Mouse (Mus musculus) kidney, adult 2 months (tissue): ENCODE results near the gene Slc7a6. TPM values are rescaled to one million over a fixed set of nuclear protein-coding genes. Genes with fewer than 3 reads are reported as not detected.

Experiments
- DNase-seq: peaks from one replicate; pipeline ENCODE4 v3.0.0; 2021
- H3K27ac ChIP-seq: fragments of 200-500 bp; 2 replicates; pipeline ENCODE4 v1.5.1; 2012; ENCODE audit warnings: low read depth, low read length, control low read depth, inconsistent platforms; ENCODE audit not compliant: insufficient read depth
- H3K27me3 ChIP-seq: fragments of 200-500 bp; replicated peaks from 2 replicates; pipeline ENCODE4 v1.6.1; 2012; ENCODE audit warnings: mild to moderate bottlenecking, moderate library complexity, low read length, inconsistent platforms; ENCODE audit not compliant: control insufficient read depth, insufficient read depth
- H3K36me3 ChIP-seq: fragments of 200-500 bp; 2 replicates; pipeline ENCODE4 v1.6.1; 2012; ENCODE audit warnings: mild to moderate bottlenecking, moderate library complexity, low read length, inconsistent platforms; ENCODE audit not compliant: control insufficient read depth, insufficient read depth
- H3K4me1 ChIP-seq: fragments of 200-500 bp; 2 replicates; pipeline ENCODE4 v1.6.1; 2011; ENCODE audit warnings: low read length; ENCODE audit not compliant: control insufficient read depth, insufficient read depth
- H3K4me3 ChIP-seq: fragments of 200-500 bp; 2 replicates; pipeline ENCODE4 v1.5.1; 2011; ENCODE audit warnings: mild to moderate bottlenecking, low read depth, low read length, control low read depth; ENCODE audit not compliant: insufficient read depth
- CTCF ChIP-seq: fragments of 200-500 bp; conservative IDR thresholded peaks from 2 replicates; pipeline ENCODE4 v1.5.1; 2011; ENCODE audit warnings: low read depth, mild to moderate bottlenecking, control low read depth, low read length, moderate library complexity, mixed read lengths; ENCODE audit not compliant: insufficient read depth, insufficient read length
- POLR2A ChIP-seq: fragments of 200-500 bp; IDR thresholded peaks from one replicate; pipeline ENCODE4 v1.6.1; 2011; ENCODE audit warnings: low read depth, low read length, control low read depth
- WGBS: fragments of 180-500 bp; shearing (Covaris S2); methylation state at CpG from one replicate; pipeline ENCODE4 v1.1.7; 2018; 5-methylcytosine and 5-hydroxymethylcytosine counted together
- polyA plus RNA-seq: library from polyadenylated mRNA; depleted of rRNA; stranded (reverse); fragments of >200 nt; gene quantifications from 2 replicates; pipeline ENCODE4 v1.2.3, GENCODE M21; 2012; rRNA removed

The Slc7a6 gene
- polyA plus RNA-seq, 1 experiment, result 9.8 TPM

GRCm38 (mm10) chr8:106234567-106235261 is 66.1 kb downstream of the Slc7a6 start:
- DNase-seq, result no peak
- Histone ChIP-seq H3K4me1 (peaks cover 4% of the 10 kb centered on the region), H3K4me3 (no peak overlapping the region), H3K36me3 (no peaks in the 10 kb centered on the region; the same call in 1 of the 2 replicates), H3K27me3 (no peaks in the 10 kb centered on the region), H3K27ac (no peak overlapping the region)
- no peak for TF ChIP-seq POLR2A
- WGBS, result 85% methylated on average over 17 of the region's 17 CpGs

- Histone ChIP-seq H3K4me3 (no peak overlapping the region), H3K4me1 (peaks cover 4% of the 10 kb centered on the region), H3K36me3 (no peaks in the 10 kb centered on the region; the same call in 1 of the 2 replicates), H3K27ac (no peak overlapping the region), H3K27me3 (no peaks in the 10 kb centered on the region)
- TF ChIP-seq CTCF (no peak), POLR2A (no peak)
- 52% methylated on average over 5 of the region's 5 CpGs for WGBS
- DNase-seq, result peak; percentile 82
These were observed 68.4 kb downstream of the Slc7a6 start for GRCm38 (mm10) chr8:106237106-106237505.

Other genes starting within 250 kb of the Slc7a6 start
- 1.0 and 1.5 TPM in 2 replicates for gene Ctrl, start 235.0 kb upstream of the Slc7a6 start, polyA plus RNA-seq
- 71.2 and 88.0 TPM in 2 replicates for gene Psmb10, start 230.4 kb upstream of the Slc7a6 start, polyA plus RNA-seq
- 2.2 and 2.4 TPM in 2 replicates for gene Lcat, start 225.5 kb upstream of the Slc7a6 start, polyA plus RNA-seq
- 30.9 and 33.5 TPM in 2 replicates for gene Slc12a4, start 202.8 kb upstream of the Slc7a6 start, polyA plus RNA-seq
- gene Dpep3, start 189.4 kb upstream of the Slc7a6 start, polyA plus RNA-seq, result 0.05 and 0.10 TPM in 2 replicates
- gene Dus2, start 177.5 kb upstream of the Slc7a6 start, polyA plus RNA-seq, result 10.2 and 11.6 TPM in 2 replicates
- 0.06 TPM in 1 of 2 replicates, not detected in the other for gene Dpep2nb, start 162.9 kb upstream of the Slc7a6 start, polyA plus RNA-seq
- gene Ddx28, start 157.0 kb upstream of the Slc7a6 start, polyA plus RNA-seq, result 8.0 and 8.4 TPM in 2 replicates
- 18.6 and 19.5 TPM in 2 replicates for gene Nfatc3, start 110.0 kb upstream of the Slc7a6 start, polyA plus RNA-seq
- gene Esrp2, start 31.9 kb upstream of the Slc7a6 start, polyA plus RNA-seq, result 31.0 and 34.3 TPM in 2 replicates
- gene Pla2g15, start 18.5 kb upstream of the Slc7a6 start, polyA plus RNA-seq, result 9.4 and 10.2 TPM in 2 replicates
- gene Slc7a6os, start 42.1 kb downstream of the Slc7a6 start, polyA plus RNA-seq, result 10.0 and 11.3 TPM in 2 replicates
- 17.3 and 17.7 TPM in 2 replicates for gene Prmt7, start 42.1 kb downstream of the Slc7a6 start, polyA plus RNA-seq
- gene Smpd3, start 169.1 kb downstream of the Slc7a6 start, polyA plus RNA-seq, result 0.84 and 1.1 TPM in 2 replicates
- 1.9 TPM in 2 replicates for gene Zfp90, start 246.5 kb downstream of the Slc7a6 start, polyA plus RNA-seq